Mouse (Mus musculus): ENCODE data around the gene Ebf1. TPM values are rescaled to one million over a fixed set of nuclear protein-coding genes. Genes with fewer than 3 reads are reported as not detected.

Ebf1 gene
- polyA plus RNA-seq, 1 experiment from 2014 or later = 5.0 TPM

DNA sequence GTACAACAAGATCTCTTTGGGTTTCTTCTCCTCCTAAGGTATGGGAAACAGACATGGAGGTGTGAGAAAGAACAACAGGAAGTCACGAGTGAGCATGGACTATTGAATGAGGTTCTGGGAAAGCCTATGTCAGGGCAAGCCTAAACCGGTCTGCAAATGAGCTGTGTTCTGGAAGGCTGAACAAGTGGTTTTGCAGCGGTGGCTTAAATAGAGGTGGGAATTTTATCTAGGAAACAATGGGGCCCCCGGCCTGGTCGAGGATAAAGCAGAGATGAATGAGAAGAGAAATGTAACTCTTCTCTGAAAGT, 73.1 kb downstream of the Ebf1 start:
- Histone ChIP-seq H3K4me3 (ENCODE audit: low read depth, low read length) (no peak overlapping the region), H3K4me1 (ENCODE audit: insufficient read depth) (no peaks in the 10 kb centered on the region), H3K36me3 (replicated peaks; ENCODE audit: insufficient read depth, low read length) (no peaks in the 10 kb centered on the region), H3K9ac (replicated peaks) (no peak overlapping the region), H3K27me3 (ENCODE audit: insufficient read depth, low read length) (no peaks in the 10 kb centered on the region), H3K4me2 (ENCODE audit: low read depth, low read length) (no peak overlapping the region), H3K9me3 (ENCODE audit: low read length) (no peaks in the 10 kb centered on the region), H3K27ac (ENCODE audit: low read depth) (no peak overlapping the region)
- ATAC-seq (no peak), DNase-seq (no peak)
- WGBS (ENCODE audit: insufficient replicate concordance) = 71% methylated on average over 5 of the region's 5 CpGs
- no peak for TF ChIP-seq CTCF (IDR thresholded peaks at IDR 0.05; ENCODE audit: low read depth)
- TF ChIP-seq EP300 (IDR thresholded peaks at IDR 0.05; ENCODE audit: low read depth) = no peak

DNA sequence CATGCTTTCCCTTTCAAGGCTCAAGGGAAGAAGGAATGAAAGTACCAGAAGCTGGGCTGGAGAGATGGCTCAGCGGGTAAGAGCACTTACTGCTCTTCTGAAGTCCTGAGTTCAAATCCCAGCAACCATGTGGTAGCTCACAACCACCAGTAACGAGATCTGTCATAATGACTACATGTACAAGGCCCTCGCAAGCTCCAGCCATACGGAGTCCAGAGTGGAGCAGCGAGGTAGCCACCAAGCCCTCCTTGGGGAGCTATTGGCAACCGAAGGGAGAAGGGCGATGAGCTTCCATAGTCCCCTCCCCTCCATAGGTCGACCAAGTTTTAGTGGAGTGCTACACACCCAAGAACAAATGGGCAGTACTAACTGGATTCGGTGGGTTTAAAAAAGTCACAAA, 78.3 kb downstream of the Ebf1 start:
- no peak overlapping the region for H3K4me2 ChIP-seq (ENCODE audit: low read depth, low read length)
- H3K9me3 ChIP-seq (ENCODE audit: low read length) = no peaks in the 10 kb centered on the region
- no peaks in the 10 kb centered on the region for H3K27me3 ChIP-seq (ENCODE audit: insufficient read depth, low read length)
- WGBS (ENCODE audit: insufficient replicate concordance) = 75% methylated on average over 9 of the region's 9 CpGs
- no peak overlapping the region for H3K27ac ChIP-seq (ENCODE audit: low read depth)
- H3K36me3 ChIP-seq (replicated peaks; ENCODE audit: insufficient read depth, low read length) = no peaks in the 10 kb centered on the region
- H3K4me1 ChIP-seq (ENCODE audit: insufficient read depth) = no peaks in the 10 kb centered on the region
- no peak overlapping the region for H3K9ac ChIP-seq (replicated peaks)
- no peak for TF ChIP-seq EP300 (IDR thresholded peaks at IDR 0.05; ENCODE audit: low read depth)
- no peak for TF ChIP-seq CTCF (IDR thresholded peaks at IDR 0.05; ENCODE audit: low read depth)
- ATAC-seq = no peak
- DNase-seq = no peak
- no peak overlapping the region for H3K4me3 ChIP-seq (ENCODE audit: low read depth, low read length)

DNA sequence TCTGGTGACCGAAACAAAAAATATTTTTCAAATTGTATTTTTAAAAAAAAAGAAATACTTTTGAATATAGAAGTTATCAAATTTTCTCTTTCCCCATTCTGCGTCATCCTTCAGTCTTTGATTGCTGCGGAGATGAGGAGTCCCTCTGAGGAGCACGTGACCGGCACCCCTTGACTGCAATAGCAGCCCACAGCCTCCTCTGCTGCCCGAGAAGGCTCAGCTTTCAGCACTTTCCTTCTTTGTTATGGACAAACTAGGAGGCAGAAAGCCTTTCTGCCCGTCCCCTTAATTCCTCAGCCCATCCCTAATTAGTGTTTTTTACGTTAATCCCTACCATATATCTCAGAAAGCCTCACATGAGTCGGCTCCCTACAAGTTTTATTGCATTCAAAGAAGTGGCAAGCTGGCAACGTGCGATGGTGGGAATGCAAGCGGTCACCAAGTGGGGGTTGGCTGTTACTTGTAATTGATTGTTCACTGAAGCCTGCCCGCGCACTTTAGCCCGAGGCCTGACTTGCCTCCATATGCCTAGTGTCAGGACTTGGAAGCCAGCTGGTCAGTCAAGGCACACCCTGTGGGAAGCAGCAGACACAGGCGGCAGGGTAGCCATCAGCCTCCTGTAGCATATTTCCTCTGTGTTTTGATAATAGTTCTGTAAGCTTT, 79.6 kb downstream of the Ebf1 start:
- no peaks in the 10 kb centered on the region for H3K36me3 ChIP-seq (replicated peaks; ENCODE audit: insufficient read depth, low read length)
- TF ChIP-seq EP300 (IDR thresholded peaks at IDR 0.05; ENCODE audit: low read depth) = no peak
- no peak for TF ChIP-seq CTCF (IDR thresholded peaks at IDR 0.05; ENCODE audit: low read depth)
- H3K9ac ChIP-seq (replicated peaks) = no peak overlapping the region
- no peaks in the 10 kb centered on the region for H3K27me3 ChIP-seq (ENCODE audit: insufficient read depth, low read length)
- H3K27ac ChIP-seq (ENCODE audit: low read depth) = no peak overlapping the region
- DNase-seq (no peak), ATAC-seq (no peak)
- H3K4me3 ChIP-seq (ENCODE audit: low read depth, low read length) = no peak overlapping the region
- no peaks in the 10 kb centered on the region for H3K9me3 ChIP-seq (ENCODE audit: low read length)
- 29% methylated on average over 16 of the region's 16 CpGs for WGBS (ENCODE audit: insufficient replicate concordance)
- H3K4me1 ChIP-seq (ENCODE audit: insufficient read depth) = no peaks in the 10 kb centered on the region
- no peak overlapping the region for H3K4me2 ChIP-seq (ENCODE audit: low read depth, low read length)

DNA sequence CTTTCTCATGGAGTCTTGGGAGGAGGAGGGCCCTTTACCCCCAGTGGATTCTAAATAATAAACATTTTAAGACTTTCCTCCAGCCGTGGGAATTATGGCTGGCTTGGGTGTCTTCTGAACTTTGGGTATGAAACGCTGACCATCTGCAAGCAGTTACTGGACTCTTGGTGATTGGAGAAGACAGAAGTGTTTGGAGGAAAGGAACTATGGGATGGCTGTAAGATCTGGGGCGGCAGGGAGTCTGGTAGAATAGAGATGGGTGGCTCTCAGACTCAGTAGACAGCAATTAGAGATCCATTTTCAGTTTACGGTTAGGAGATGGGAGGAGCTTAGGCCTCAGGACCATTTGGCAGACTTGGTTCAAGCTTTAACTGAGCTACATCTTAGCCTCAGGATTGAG, 83.1 kb downstream of the Ebf1 start:
- Histone ChIP-seq H3K27me3 (ENCODE audit: insufficient read depth, low read length) (no peaks in the 10 kb centered on the region), H3K9me3 (ENCODE audit: low read length) (no peaks in the 10 kb centered on the region), H3K4me2 (ENCODE audit: low read depth, low read length) (no peak overlapping the region), H3K27ac (ENCODE audit: low read depth) (no peak overlapping the region), H3K4me3 (ENCODE audit: low read depth, low read length) (no peak overlapping the region), H3K9ac (replicated peaks) (no peak overlapping the region), H3K36me3 (replicated peaks; ENCODE audit: insufficient read depth, low read length) (no peaks in the 10 kb centered on the region), H3K4me1 (ENCODE audit: insufficient read depth) (no peaks in the 10 kb centered on the region)
- DNase-seq (no peak), ATAC-seq (no peak)
- TF ChIP-seq EP300 (IDR thresholded peaks at IDR 0.05; ENCODE audit: low read depth) (no peak), CTCF (IDR thresholded peaks at IDR 0.05; ENCODE audit: low read depth) (no peak)
- WGBS (ENCODE audit: insufficient replicate concordance) = 75% methylated on average over 4 of the region's 4 CpGs

DNA sequence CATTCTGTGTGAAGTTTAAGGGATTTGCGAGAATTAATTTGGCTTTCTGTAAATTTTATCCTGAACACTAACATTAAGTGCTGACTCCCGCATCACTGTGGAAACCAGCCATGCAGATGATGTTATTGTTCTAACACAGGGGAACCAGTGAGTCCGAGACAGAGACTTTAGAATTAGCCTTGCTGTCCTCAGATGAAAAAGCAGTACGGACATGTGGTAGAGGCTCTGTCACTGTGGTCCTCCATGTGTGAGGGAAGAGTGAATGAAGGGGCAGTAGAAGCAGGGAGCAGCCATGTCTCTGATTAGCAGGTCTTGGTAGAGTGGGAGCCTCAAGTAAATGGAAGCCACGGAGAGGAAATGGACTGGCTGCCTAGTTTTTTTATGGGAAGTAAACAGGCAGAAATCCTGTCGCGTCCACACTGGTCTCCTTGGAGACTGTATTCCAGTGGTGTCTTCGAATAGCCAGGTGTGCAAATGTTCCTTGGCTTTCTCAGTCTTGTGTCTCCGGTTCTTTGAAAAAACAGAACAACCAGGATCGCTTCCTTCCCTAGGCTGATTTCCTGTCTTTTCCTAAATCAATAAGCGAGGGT, 84.2 kb downstream of the Ebf1 start:
- H3K4me2 ChIP-seq (ENCODE audit: low read depth, low read length) = no peak overlapping the region
- DNase-seq = no peak
- no peaks in the 10 kb centered on the region for H3K9me3 ChIP-seq (ENCODE audit: low read length)
- H3K4me3 ChIP-seq (ENCODE audit: low read depth, low read length) = no peak overlapping the region
- WGBS (ENCODE audit: insufficient replicate concordance) = 57% methylated on average over 11 of the region's 11 CpGs
- ATAC-seq = no peak
- H3K27me3 ChIP-seq (ENCODE audit: insufficient read depth, low read length) = no peaks in the 10 kb centered on the region
- no peaks in the 10 kb centered on the region for H3K4me1 ChIP-seq (ENCODE audit: insufficient read depth)
- no peak for TF ChIP-seq CTCF (IDR thresholded peaks at IDR 0.05; ENCODE audit: low read depth)
- no peak for TF ChIP-seq EP300 (IDR thresholded peaks at IDR 0.05; ENCODE audit: low read depth)
- no peak overlapping the region for H3K27ac ChIP-seq (ENCODE audit: low read depth)
- no peak overlapping the region for H3K9ac ChIP-seq (replicated peaks)
- H3K36me3 ChIP-seq (replicated peaks; ENCODE audit: insufficient read depth, low read length) = no peaks in the 10 kb centered on the region

DNA sequence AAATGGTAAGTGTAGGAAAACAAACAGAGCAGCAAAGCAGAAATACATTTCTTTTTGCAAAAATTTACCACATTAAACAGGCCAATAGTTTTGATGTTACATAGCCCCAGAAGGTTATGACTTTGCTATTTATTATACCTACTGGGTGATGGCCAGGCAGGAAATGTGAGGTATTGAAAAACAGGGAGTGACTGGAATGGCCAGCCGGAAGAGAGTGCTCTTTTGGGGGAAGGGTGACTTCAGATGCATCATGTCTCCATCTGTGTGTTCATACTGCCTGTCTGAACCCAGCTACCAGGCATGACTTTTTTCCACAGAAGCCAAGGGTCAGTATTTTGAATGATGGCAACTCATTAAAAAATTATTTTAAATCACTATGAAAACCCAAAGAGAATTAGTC, 84.7 kb downstream of the Ebf1 start:
- H3K27ac ChIP-seq (ENCODE audit: low read depth) = no peak overlapping the region
- WGBS (ENCODE audit: insufficient replicate concordance) = 71% methylated on average over 1 of the region's 1 CpGs
- TF ChIP-seq EP300 (IDR thresholded peaks at IDR 0.05; ENCODE audit: low read depth) (no peak), CTCF (IDR thresholded peaks at IDR 0.05; ENCODE audit: low read depth) (no peak)
- no peaks in the 10 kb centered on the region for H3K4me1 ChIP-seq (ENCODE audit: insufficient read depth)
- no peak overlapping the region for H3K4me2 ChIP-seq (ENCODE audit: low read depth, low read length)
- no peak overlapping the region for H3K4me3 ChIP-seq (ENCODE audit: low read depth, low read length)
- no peaks in the 10 kb centered on the region for H3K27me3 ChIP-seq (ENCODE audit: insufficient read depth, low read length)
- no peak for DNase-seq
- no peak for ATAC-seq
- no peaks in the 10 kb centered on the region for H3K36me3 ChIP-seq (replicated peaks; ENCODE audit: insufficient read depth, low read length)
- H3K9me3 ChIP-seq (ENCODE audit: low read length) = no peaks in the 10 kb centered on the region
- no peak overlapping the region for H3K9ac ChIP-seq (replicated peaks)
